Comparison of ENCODE assay signal across 15 mouse cellular contexts in genomic region chr10:121468985-121469384, GRCm38 (mm10). TPM values are rescaled to one million over a fixed set of nuclear protein-coding genes. Genes with fewer than 3 reads are reported as not detected.
DNase-seq lines count a peak whose midpoint lies in the region; ATAC-seq and TF ChIP-seq lines count a peak whose summit lies in the region.
"Had no signal": no experiment of that assay in that cellular context is flagged by ENCODE, and none has a peak within 500 bp of the region (broad histone marks: within the 10 kb centered on the region; RNA-seq: fewer than 3 reads in every experiment).

No protein-coding gene starts in this region.

- TF ChIP-seq EP300 in liver, postnatal 0 days (IDR thresholded peaks at IDR 0.05; ENCODE audit: low read depth): no peak

- H3K27ac ChIP-seq in embryonic facial prominence, embryonic 12.5 days: peak overlapping the region; percentile 59
- H3K27ac ChIP-seq in embryonic facial prominence, embryonic 10.5 days (replicated peaks): no peak overlapping the region; the same call in 1 of the 2 replicates
- H3K27ac ChIP-seq in kidney, postnatal 0 days: no peak overlapping the region
- H3K27ac ChIP-seq in limb, embryonic 12.5 days: peak overlapping the region; percentile 50; the same call in 1 of the 2 replicates
- H3K27ac ChIP-seq in liver, postnatal 0 days (ENCODE audit: low read depth): 0 out of 2 replicates have a peak overlapping the region, but pooled peaks have one; percentile 16
- H3K27ac ChIP-seq in forebrain, embryonic 11.5 days (ENCODE audit: low read depth, low read length): no peak overlapping the region

- TF ChIP-seq CTCF in kidney, postnatal 0 days (IDR thresholded peaks at IDR 0.05; ENCODE audit: low read depth): no peak
- no peak for TF ChIP-seq CTCF in liver, postnatal 0 days (IDR thresholded peaks at IDR 0.05; ENCODE audit: low read depth)

- peaks cover 65% of the 10 kb centered on the region for H3K4me1 ChIP-seq in embryonic facial prominence, embryonic 12.5 days
- H3K4me1 ChIP-seq in embryonic facial prominence, embryonic 10.5 days: peaks cover 82% of the 10 kb centered on the region
- peaks cover 30% of the 10 kb centered on the region for H3K4me1 ChIP-seq in kidney, postnatal 0 days (replicated peaks; ENCODE audit: insufficient read depth, low read length)
- peaks cover 78% of the 10 kb centered on the region for H3K4me1 ChIP-seq in limb, embryonic 12.5 days (replicated peaks)
- H3K4me1 ChIP-seq in liver, postnatal 0 days (ENCODE audit: insufficient read depth): peaks cover 59% of the 10 kb centered on the region
- H3K4me1 ChIP-seq in forebrain, embryonic 11.5 days (replicated peaks; ENCODE audit: control insufficient read depth, insufficient read depth, low read length): no peaks in the 10 kb centered on the region; the same call in 1 of the 2 replicates

- 22% methylated on average over 5 of the region's 5 CpGs for WGBS in embryonic facial prominence, embryonic 12.5 days
- WGBS in embryonic facial prominence, embryonic 10.5 days: 47% methylated on average over 5 of the region's 5 CpGs
- 30% methylated on average over 5 of the region's 5 CpGs for whole genome bisulfite sequencing in kidney, postnatal 0 days
- 49% methylated on average over 5 of the region's 5 CpGs for WGBS in limb, embryonic 12.5 days
- 31% methylated on average over 5 of the region's 5 CpGs for whole genome bisulfite sequencing in liver, postnatal 0 days (ENCODE audit: insufficient replicate concordance)
- 69% methylated on average over 5 of the region's 5 CpGs for WGBS in forebrain, embryonic 11.5 days

- no peaks in the 10 kb centered on the region for H3K36me3 ChIP-seq in embryonic facial prominence, embryonic 12.5 days
- H3K36me3 ChIP-seq in embryonic facial prominence, embryonic 10.5 days (replicated peaks): peaks cover 3% of the 10 kb centered on the region; the same call in 1 of the 2 replicates
- H3K36me3 ChIP-seq in kidney, postnatal 0 days (ENCODE audit: insufficient read depth, low read length): no peaks in the 10 kb centered on the region
- H3K36me3 ChIP-seq in limb, embryonic 12.5 days: no peaks in the 10 kb centered on the region; the same call in 1 of the 2 replicates
- no peaks in the 10 kb centered on the region; the same call in 1 of the 2 replicates for H3K36me3 ChIP-seq in liver, postnatal 0 days (replicated peaks; ENCODE audit: insufficient read depth, low read length)
- no peaks in the 10 kb centered on the region for H3K36me3 ChIP-seq in forebrain, embryonic 11.5 days (ENCODE audit: control insufficient read depth, insufficient read depth, low read length)

- no peaks in the 10 kb centered on the region for H3K9me3 ChIP-seq in embryonic facial prominence, embryonic 12.5 days
- H3K9me3 ChIP-seq in embryonic facial prominence, embryonic 10.5 days: no peaks in the 10 kb centered on the region
- H3K9me3 ChIP-seq in kidney, postnatal 0 days (replicated peaks; ENCODE audit: low read length): no peaks in the 10 kb centered on the region
- H3K9me3 ChIP-seq in limb, embryonic 12.5 days: no peaks in the 10 kb centered on the region
- no peaks in the 10 kb centered on the region for H3K9me3 ChIP-seq in liver, postnatal 0 days (ENCODE audit: low read length)
- no peaks in the 10 kb centered on the region for H3K9me3 ChIP-seq in forebrain, embryonic 11.5 days (ENCODE audit: control insufficient read depth, low read length)

- no peak overlapping the region for H3K9ac ChIP-seq in embryonic facial prominence, embryonic 12.5 days
- H3K9ac ChIP-seq in kidney, postnatal 0 days (ENCODE audit: low read depth, low read length): no peak overlapping the region
- H3K9ac ChIP-seq in limb, embryonic 12.5 days (replicated peaks): no peak overlapping the region
- H3K9ac ChIP-seq in liver, postnatal 0 days (replicated peaks): no peak overlapping the region
- no peak overlapping the region for H3K9ac ChIP-seq in forebrain, embryonic 11.5 days (ENCODE audit: low read length)

- no peak overlapping the region for H3K4me3 ChIP-seq in embryonic facial prominence, embryonic 12.5 days
- H3K4me3 ChIP-seq in embryonic facial prominence, embryonic 10.5 days: no peak overlapping the region
- no peak overlapping the region for H3K4me3 ChIP-seq in kidney, postnatal 0 days (replicated peaks; ENCODE audit: low read depth, low read length)
- H3K4me3 ChIP-seq in limb, embryonic 12.5 days (replicated peaks): no peak overlapping the region
- no peak overlapping the region for H3K4me3 ChIP-seq in liver, postnatal 0 days (ENCODE audit: low read depth, low read length)
- no peak overlapping the region for H3K4me3 ChIP-seq in forebrain, embryonic 11.5 days (ENCODE audit: low read depth, low read length)
- H3K4me3 ChIP-seq: erythroblast, embryonic 14.5 days had no signal

- no peak overlapping the region for H3K4me2 ChIP-seq in embryonic facial prominence, embryonic 12.5 days (replicated peaks)
- H3K4me2 ChIP-seq in kidney, postnatal 0 days (ENCODE audit: low read length): peak overlapping the region; percentile 13; the same call in 1 of the 2 replicates
- H3K4me2 ChIP-seq in limb, embryonic 12.5 days: no peak overlapping the region
- H3K4me2 ChIP-seq in liver, postnatal 0 days (ENCODE audit: low read depth, low read length): peak overlapping the region; percentile 43
- H3K4me2 ChIP-seq in forebrain, embryonic 11.5 days (ENCODE audit: low read depth, low read length, severe bottlenecking): no peak overlapping the region
- H3K4me2 ChIP-seq: midbrain, embryonic 11.5 days had no signal

- ATAC-seq in embryonic facial prominence, embryonic 12.5 days (ENCODE audit: insufficient number of reproducible peaks, insufficient read depth, low FRiP score, low TSS enrichment): no peak
- ATAC-seq in kidney, postnatal 0 days (replicated peaks; ENCODE audit: low FRiP score, low read depth): no peak
- no peak for ATAC-seq in limb, embryonic 12.5 days (ENCODE audit: insufficient number of reproducible peaks, insufficient read depth, low FRiP score, low TSS enrichment, low read depth)
- no peak for ATAC-seq in liver, postnatal 0 days
- no peak for ATAC-seq in megakaryocyte progenitor cell, adult 5-6 weeks (replicated peaks; ENCODE audit: poor library complexity)
- ATAC-seq in forebrain, embryonic 11.5 days (replicated peaks; ENCODE audit: low FRiP score): no peak

- no peaks in the 10 kb centered on the region for H3K27me3 ChIP-seq in embryonic facial prominence, embryonic 12.5 days
- 0 out of 2 replicates have a peak, but pooled peaks cover 5% of the 10 kb centered on the region for H3K27me3 ChIP-seq in embryonic facial prominence, embryonic 10.5 days (replicated peaks; ENCODE audit: low read depth, poor library complexity, severe bottlenecking)
- H3K27me3 ChIP-seq in kidney, postnatal 0 days (ENCODE audit: insufficient read depth, low read length): no peaks in the 10 kb centered on the region
- no peaks in the 10 kb centered on the region for H3K27me3 ChIP-seq in limb, embryonic 12.5 days
- H3K27me3 ChIP-seq in liver, postnatal 0 days (ENCODE audit: insufficient read depth, low read length): no peaks in the 10 kb centered on the region
- H3K27me3 ChIP-seq in forebrain, embryonic 11.5 days (ENCODE audit: control insufficient read depth, insufficient read depth, low read length): 0 out of 2 replicates have a peak, but pooled peaks cover 2% of the 10 kb centered on the region

- DNase-seq in embryonic facial prominence, embryonic 10.5 days (ENCODE audit: low spot score): no peak
- no peak for DNase-seq in kidney, postnatal 0 days (ENCODE audit: low spot score)
- DNase-seq in kidney, adult 9 months: no peak
- DNase-seq in liver, postnatal 0 days: no peak
- DNase-seq in forebrain, embryonic 11.5 days (ENCODE audit: low spot score): no peak
- DNase-seq: adrenal gland, postnatal 25 days; cerebellum, adult 8-10 months; gastrocnemius, postnatal 25 days; kidney, adult 11 months; thymus, postnatal 14 days had no signal

RNA-seq across cellular contexts. Expression of gene Rassf3, which starts 7.2 kb away (rescaled TPM):
- polyA plus RNA-seq in embryonic facial prominence, embryonic 12.5 days (2016; fragmentation: Nextera tagmentation; extraction: Ambion mirVana): 23.1 and 24.7 TPM in 2 replicates
- 15.8 and 19.4 TPM in 2 replicates for polyA plus RNA-seq in embryonic facial prominence, embryonic 10.5 days (2016; fragmentation: Nextera tagmentation; extraction: Ambion mirVana)
- polyA plus RNA-seq in kidney, postnatal 0 days (2015; fragmentation: Nextera tagmentation; extraction: Ambion mirVana): 11.9 and 12.5 TPM in 2 replicates
- polyA plus RNA-seq in limb, embryonic 12.5 days (2016; fragmentation: Nextera tagmentation; extraction: Ambion mirVana): 20.2 and 22.2 TPM in 2 replicates
- 16.4 and 16.6 TPM in 2 replicates for polyA plus RNA-seq in liver, postnatal 0 days (2015; fragmentation: Nextera tagmentation; extraction: Ambion mirVana)
- 23.3 and 24.7 TPM in 2 replicates for total RNA-seq in megakaryocyte progenitor cell, adult 5-6 weeks (2015)
- 18.2 and 20.0 TPM in 2 replicates for total RNA-seq in megakaryocyte progenitor cell, adult 5-6 weeks (2017)
- polyA plus RNA-seq in forebrain, embryonic 11.5 days (2014; fragmentation: Nextera tagmentation; extraction: Ambion mirVana): 5.5 and 7.6 TPM in 2 replicates

Comparison
In these comparisons a context has a peak if more than half of its experiments do, and no peak if none do; other contexts are left out.
1. H3K27ac ChIP-seq: peak in embryonic facial prominence, embryonic 12.5 days (single experiment), limb, embryonic 12.5 days (single experiment) and liver, postnatal 0 days (single experiment); none in embryonic facial prominence, embryonic 10.5 days (single experiment), kidney, postnatal 0 days (single experiment) and forebrain, embryonic 11.5 days (single experiment).
2. H3K4me2 ChIP-seq: peak in kidney, postnatal 0 days (single experiment) and liver, postnatal 0 days (single experiment); none in embryonic facial prominence, embryonic 12.5 days (single experiment), limb, embryonic 12.5 days (single experiment) and forebrain, embryonic 11.5 days (single experiment).